Mouse (Mus musculus) embryo, embryonic 10 days (tissue): ENCODE data around the gene Bend4.
A peak's percentile ranks its signal among the peaks of the same experiment; 100 is the strongest.

ENCODE experiments used
- DNase-seq: peaks from one replicate; pipeline ENCODE4 v3.0.0-alpha.2; 2015; ENCODE audit warnings: low spot score

Gene Bend4

DNA sequence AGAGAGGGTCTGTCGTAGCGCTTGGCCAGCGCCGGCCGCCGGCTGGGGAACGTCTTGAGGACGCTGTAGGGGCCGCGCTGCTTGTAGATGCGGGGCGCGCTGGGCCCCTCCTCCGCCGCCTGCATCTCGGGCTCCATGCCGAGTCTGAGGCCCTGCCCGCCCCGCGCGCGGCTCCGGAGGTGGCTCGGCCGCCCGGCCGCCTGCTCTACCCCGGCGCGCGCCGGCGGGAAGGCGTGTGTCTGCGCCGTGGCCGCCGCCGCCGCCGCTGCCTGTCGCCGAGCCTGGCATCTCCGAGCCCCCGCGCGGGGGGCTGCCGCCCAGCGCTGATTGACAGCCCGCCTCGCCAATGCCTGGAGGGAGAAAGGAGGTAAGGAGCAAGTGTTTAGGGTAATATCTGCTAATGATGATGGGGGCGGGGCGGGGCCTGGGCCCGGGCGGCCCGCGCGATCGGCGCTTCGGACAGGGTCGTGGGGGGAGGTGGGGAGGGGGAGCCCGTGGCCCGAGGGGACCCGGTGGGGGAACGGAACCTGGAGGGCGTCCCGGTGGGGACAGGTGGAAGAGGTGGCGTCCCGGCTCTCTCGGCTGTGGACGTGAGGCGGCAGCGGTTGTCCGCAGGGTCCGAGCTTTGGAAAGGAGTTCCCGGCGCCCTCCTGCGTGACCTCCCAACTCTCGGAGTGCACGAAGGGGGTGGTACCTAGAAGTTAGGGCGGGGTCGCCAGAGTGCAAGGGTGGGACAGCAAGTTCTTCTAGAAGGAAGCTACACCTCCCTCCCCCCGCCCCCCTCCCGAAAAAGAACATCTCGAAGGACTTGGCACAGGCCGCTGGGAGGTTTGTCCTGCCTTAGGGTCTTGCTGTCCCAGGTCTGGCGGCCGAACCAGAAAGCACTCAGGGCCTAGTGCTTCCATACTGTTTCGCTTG lies at the start of gene Bend4:
Gene Bend4, minus strand, starts transcription at position 868 of the 918 bp plus-strand sequence.
- peak; percentile 87 for DNase-seq

DNA sequence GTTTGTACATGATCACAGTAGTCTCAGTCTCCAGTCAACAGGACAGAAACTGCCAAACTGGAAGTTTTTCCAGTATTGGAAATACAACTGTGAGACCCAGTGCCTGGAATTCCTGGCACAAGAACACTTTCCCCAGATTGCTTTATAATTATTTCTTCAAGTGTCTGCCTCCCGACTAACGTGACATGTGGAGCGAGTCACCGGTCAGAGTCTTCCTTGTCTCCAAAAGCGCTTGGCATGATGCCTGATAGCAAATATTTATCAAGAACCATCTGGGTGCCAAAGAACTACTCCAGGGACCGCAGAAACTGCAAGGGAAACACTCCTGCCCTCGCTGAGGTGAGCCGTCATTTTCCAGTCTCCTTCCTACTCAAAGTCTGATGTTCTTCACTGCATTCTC lies 45.6 kb upstream of the Bend4 start:
- no peak for DNase-seq

DNA sequence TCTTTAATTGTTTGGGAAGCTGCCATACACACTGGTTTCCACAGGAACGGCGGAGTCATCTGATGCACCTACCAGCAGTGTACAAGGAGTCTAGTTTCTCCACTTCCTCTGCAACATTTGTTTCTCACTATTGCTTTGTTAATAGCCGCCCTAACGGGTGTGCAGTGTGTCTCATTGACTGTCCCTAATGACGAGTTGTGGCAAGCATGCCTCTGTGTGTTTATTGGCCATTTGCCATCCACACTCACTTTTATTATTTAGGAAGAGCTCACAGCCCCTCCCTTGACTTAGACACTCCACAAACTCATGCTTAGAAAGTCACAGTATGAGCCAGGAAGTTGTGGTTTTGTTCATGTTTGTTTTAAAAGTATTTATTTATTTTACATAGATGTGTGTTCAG lies 45.0 kb upstream of the Bend4 start:
- DNase-seq: no peak

DNA sequence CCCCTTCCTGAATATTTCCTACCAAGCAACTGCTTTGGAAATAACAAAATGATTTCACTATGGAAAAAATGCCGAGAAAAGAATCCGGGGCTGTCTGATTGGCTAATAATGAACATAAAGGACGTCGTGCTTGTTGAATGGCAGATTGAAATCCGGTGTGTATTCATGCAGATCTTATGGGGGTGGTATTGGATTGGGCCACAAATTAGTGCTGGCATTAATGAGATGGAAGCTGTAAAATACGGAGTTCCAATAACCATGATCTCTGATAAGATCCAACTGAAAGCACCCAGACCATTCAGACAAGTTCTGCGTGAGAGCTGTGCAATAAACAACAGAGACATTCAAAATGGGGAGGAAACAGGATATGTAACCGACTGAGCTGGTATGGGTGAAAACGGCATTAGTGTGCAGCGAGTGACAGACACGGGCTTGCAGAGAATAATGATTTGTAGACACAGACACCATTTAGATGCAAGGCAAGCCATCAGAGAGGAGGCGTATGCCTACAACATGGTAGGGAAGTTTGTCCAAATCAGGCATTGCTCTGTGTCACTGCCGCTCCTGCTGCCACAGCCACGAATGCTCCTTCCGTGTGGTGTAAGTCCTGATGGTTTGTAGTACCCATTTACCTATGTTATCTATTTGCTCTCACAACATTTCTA lies 38.9 kb upstream of the Bend4 start:
- no peak for DNase-seq

DNA sequence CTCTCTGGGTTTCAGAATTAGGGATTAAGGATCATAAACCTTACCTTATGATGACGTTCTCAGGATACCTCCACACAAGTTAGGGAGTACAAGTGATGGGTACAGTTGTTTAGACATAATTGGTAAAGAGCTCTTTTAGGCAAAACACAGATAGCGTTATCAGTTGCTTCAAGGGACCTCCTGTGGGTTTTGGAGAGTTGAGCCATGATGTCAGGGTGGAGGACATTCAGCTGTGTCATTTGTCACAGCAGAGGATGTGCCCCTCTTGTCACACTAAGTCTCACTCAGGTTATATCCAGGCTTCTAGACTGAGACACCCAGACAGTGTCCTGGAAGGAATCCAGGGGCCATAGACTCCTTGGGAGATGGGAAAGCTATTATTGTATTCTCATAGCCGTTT lies 36.8 kb upstream of the Bend4 start:
- DNase-seq: no peak

DNA sequence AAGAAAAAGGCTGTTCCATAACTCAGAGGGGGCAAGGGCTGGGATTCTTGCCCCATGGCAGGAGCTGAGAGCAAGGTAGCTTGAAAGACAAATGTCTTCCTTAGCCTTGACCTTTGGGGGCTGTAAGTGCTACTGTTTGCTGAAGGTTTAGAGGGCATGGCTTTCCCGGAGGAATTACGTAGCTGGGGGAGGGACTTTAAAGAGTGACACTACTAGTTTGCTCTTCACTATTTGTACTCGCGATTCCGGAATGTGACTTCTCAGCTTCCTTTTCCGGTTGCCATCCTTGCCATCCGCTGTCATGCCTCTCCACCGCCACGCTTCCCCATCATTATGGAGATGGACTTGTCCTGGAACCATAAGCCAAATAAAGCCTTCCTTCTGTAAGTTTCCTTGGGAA lies 35.5 kb upstream of the Bend4 start:
- no peak for DNase-seq

DNA sequence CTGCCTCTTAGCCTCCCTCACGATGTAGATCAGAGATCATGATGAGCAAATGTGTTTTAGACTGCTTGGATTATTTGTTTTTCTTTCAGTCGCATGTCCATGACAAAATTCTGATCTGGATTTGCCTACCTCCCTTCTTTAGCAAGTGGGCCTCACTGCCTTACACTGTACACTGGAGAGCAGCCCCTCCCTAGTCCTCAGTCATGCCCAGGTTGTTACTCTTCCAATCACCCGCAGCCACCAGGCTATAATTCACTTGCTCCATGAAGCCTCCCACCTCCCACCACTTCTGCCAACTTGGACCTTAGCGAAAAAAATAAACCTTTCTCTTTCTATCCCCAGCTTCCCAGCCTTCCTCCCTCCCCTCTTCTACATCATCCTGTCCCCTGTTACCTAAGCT lies 34.2 kb upstream of the Bend4 start:
- DNase-seq: no peak

DNA sequence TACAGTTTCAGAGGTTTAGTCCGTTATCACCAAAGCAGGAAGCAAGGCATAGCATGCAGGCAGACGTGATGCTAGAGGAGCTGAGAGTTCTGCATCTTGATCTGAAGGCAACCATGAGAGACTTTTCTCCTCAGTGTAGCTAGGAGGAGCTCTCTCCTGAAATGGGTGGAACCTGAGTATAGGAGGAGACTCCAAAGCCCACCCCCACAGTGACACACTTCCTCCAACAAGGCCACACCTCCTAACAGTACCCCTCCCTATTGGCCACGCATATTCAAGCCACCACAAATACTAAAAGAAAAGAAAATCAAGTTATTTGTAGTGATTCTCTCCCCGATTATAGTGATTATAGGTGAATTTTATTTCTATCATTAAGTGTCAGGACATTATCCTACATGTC lies 28.7 kb upstream of the Bend4 start:
- no peak for DNase-seq

DNA sequence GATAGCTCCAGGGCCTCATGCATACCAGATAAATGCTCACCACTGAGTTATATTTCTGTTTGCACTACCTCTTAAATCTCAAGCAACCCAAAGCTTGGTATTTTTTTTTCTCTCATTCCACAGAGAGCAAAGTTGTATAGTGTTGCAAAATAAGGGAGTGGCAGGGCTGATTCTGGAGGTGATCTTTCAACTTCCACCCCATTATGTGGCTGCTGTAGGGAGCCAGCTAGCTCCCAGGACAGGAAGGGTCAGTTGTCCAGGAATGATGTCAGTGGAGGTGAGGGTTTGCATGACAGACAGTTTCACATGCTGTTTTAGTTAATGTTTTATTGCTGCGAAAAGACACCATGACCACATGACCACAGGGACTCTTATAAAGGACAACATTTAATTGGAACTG lies 26.2 kb upstream of the Bend4 start:
- DNase-seq: no peak

DNA sequence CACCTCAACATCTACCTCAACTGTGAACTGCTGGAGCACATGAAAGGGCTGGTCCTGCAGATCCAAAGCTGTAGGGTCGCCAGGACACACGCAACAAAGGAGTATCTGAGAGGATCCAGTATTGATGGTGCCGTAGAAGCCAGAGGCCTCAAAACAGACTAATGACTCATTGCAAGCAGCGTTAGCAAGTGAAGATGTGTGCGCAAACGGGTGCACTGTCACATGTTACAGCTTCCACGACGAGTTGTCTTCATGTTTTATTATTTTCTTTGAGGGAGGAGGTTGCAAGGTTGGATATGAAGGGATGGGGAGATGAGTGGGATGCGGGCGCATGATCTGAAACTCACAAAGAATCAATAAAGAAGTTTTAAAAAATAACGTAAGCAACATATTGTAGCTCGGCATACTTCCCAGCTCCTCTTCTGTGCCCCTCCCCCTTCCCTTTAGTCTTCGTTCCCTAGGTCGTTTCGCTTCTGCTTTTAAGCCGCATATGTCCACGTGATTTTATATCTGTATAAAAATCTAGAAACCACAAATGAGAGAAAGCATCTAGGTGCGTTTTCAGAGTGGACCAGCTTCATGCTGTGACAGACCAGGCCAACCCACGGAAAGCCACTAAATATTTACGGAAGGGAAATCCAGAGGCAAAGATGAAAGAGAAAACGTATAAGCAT lies 22.0 kb upstream of the Bend4 start:
- DNase-seq: no peak

DNA sequence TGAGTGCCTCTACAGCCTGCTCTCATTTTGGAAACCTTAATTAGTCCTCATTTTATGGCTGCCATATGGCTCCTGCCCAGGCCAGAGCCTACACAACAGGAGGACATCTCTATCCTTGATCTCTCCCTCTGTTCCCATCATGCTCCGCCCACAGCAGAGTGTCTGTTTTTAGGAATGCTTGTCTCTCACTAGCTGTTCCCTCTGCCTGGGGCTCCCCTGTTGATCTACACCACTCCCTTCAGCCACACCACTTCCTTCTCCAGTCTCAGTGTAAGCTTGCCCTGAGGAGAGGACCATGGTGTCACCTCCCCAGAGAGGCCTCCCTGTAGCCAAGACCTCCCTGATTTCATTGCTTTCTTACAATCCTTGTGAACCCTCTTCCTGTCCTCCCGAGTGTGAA lies 18.4 kb upstream of the Bend4 start:
- no peak for DNase-seq

DNA sequence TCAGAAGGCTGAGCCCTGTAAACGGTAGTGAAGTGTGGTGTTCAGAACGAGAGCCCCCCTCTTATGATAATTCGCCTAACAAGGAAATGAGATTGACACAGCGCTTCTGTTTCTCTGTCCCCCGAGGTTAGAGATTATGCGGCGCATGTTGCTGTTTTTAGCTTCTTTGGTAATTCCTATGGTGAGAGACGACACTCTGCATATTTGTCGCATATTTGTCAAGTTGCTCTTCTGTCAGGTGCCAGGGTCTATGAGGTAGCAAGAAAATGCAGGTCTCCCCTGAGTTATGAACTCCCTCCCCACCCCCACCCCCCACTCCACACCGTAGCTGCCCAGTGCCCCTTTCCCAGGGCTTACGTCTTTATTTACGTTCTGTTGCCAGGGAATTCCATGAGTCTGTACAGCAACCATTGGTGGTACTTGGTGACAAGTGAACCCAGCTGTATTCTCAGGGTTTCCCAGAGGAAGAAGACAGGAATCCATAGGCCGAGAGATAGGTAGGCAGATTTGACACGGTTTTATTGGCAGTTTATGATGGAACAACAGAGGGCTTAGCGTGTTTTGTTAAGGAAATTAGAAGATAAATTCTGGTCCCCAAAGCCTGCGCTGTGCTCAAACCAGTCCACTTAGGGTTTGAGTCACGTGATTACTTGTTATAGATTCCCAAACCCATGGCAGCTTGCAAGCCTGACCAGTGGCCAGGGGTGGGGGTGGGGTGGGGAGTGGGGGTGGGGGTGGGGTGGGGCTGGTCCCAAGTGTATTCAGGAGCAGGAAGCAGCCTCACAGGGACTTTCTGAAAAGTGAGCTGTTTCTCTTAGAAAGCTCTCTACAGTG lies 16.3 kb upstream of the Bend4 start:
- DNase-seq: no peak

DNA sequence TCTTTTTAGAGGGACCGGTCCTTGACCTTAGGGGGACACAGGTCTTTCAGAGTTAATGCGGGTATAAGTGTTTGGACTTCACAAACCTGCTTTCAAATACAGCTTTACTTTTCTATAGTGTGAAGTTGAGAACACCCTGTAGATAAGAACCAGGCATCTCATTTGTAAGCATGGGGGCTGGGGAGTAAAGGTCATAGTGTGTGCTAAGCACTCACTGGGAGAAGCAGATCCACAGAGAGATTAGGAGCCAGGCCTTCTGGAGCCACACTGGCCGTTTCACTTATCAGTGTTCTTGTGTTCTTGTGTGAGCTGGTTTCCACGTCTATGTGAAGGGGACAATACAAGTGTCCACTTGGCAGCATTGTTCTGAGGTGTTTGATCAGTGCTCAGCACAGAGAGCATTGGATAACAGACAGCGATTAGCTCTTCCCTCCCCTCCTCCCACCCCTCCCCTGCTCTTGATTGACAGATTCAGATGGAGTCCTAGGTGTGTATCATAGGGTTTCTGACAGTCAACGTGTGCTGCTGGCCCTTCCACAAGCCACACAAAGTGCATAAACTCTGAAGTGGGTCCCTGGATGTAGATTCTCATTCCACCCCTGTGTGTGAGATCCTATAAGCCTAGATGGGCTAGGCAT lies 14.8 kb upstream of the Bend4 start:
- no peak for DNase-seq

DNA sequence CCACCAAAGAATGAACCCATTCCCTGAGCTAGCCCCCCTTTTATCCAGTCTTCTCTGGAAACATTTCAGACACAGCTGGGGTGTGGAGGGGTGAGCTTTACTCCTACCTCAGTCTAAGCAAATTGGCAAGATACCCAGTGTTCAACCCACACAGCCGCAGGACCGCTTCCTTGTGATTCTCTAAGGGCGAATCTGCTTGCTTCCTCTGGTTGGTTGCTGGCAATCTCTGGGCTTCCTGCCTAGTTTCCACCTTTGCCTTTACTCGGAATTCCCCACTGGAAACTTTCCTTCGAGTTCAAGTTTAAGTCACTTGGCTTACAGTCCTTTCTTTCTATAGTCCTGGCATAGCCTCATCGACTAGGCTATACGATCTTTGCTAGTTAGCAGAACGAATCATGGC lies 12.5 kb upstream of the Bend4 start:
- DNase-seq: no peak

DNA sequence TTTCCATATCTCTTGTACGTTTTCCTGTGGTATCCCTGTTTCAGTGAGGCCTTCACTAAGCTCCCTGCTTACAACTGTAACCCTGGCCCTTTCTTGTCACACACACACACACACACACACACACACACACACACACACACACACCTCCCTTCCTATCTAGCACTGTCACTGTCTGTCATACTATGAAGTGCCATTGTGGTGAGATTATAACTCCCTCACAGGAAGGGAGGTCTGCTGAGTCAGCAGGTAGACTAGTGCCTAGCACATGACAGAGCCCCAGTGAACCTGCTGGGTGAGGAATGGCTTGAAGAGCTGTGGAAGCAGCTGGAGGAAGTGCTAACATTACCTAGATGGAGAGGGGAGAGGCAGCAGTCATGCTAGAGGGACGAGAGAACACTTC lies 9.3 kb upstream of the Bend4 start:
- no peak for DNase-seq

DNA sequence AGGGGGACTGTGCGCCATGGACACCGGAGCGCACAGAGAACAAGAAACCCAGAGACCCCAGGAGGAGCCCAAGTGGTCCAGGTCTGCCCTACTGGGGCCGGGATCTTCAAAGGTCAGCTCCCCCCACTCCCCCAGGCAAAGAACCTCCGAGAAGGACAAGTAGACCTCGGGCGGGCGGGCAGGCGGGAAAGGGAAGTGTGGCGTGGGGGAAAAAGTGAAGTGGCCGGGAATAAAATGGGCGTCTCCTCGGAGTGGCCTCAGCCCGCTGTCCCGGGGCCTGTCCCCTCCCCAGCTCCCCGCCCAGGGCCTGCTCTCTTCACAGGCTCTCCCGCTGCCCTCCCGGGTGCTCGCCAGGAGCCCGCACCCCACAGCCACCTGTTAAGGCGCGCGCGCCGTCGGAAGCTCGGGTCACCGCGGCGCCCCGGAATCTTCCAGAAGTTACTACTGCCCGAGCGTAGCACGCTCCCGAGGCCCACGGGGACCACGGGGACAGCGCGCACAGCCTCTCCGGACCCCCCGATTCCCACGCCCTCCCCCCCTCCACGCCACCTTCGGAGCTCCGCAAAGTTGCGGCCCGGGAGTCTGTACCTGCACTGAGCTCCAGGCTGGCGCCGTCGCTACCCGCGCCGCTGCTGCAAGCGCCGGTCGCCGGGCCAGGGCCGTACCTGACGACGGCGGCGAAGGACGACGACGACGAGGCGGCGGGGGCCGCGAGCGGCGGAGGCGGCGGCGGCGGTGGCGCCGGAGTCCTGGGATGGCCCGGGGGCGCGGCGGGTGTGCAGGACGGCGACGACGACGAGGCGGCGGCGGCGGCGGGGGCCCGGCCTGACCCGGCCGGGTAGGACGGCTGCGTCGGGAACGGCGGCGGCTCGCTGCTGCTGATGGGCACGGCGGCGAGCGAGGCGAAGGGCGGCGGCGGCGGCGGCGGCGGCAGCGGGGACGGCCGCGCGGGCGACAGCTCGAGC lies 1.4 kb downstream of the Bend4 start:
- DNase-seq: no peak

DNA sequence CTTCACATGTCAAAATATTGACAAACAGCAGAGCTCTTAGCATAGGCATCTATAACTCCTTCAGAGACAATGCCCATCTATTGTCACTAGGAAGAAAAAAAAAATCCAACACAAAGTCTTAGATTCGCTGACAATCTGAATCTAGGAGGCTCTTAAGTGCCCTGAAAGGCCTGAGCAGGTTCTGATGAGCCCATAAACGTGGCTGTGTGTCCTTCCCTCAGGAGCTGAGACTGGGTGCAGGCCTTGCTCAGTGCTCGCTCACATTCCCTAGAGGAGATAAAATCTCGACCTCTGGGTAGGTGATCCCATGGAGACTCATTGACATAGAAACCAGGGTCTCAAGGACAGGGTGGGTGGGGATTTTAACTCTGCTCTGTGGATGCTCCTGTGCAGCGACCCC lies 2.1 kb downstream of the Bend4 start:
- no peak for DNase-seq

DNA sequence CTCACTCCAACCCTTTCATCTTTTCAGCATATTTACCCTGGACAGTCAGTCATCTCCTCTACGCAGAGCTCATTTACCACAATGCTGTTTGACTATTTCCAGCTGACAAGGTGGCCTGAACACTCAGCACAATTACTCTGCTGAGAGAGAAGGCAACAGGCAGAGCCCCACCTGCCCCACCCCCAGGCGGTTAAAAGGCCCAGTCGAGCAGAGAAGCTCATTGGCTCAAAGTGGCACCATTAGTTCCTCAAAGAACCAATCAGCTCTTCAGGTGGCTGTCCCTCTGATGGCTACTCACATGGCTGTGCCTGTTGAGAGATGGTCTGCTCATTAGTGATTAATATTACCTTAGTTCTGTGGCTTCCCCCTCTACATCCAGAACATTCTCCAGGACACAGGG lies 3.5 kb downstream of the Bend4 start:
- DNase-seq: peak; percentile 34

DNA sequence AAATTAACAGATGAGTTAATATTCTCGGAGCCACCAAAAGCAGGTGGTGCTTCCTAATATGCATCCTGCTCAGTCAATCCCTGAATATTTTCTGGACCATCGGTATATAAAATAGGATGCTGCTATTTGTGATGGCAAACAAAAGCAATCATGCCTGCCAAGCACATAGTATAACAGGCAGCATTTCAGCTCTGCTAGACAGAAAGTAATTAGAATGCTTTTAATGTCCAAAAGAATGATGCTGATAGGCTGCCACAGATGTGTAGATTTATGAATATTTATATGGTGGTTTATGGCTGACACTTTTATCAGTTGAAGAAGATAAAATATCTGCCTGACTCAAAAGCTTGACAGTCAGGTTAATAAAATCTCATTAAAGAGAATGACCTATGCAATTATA lies 4.1 kb downstream of the Bend4 start:
- DNase-seq: no peak

DNA sequence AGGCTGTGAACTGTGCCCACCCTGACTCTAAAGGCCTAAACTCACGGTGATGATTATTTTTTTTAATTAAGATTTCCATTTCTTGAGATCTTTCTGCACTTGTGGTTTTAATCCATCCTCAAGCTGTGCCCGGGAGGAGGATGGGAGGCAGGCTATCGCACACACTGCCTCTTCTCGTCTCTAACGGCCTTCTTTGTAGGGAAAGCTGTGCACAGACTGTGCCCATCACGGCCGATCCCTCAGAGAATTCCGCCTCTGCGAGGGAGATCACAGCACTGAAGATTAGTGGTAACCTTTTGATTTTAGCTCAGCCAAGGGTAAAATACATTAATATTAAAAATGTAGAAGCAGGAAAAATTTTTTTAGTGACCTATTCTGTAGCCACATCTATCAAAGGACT lies 4.8 kb downstream of the Bend4 start:
- DNase-seq: no peak

DNA sequence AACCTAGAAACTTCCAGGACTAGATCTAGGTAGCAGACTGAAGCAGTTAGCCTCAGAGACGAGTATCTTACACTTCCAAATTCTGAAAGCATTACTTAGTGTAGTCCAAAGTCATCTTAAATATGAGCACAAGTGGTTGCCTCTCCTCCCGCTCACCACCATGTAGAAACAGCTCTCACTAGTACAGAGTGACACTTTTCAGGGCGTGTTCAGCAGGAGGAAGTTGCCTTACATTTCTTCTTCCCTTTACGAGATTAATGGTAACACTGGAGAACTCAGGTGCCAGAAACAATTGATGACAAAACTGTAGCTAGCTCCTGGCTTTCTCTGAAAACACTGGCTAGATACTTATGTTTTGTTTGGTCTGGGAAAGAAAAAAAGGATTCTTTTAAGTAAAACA lies 8.7 kb downstream of the Bend4 start:
- DNase-seq: no peak
